Comparison of ENCODE assay signal across 9 mouse cellular contexts in genomic region chr10:77342842-77343241, GRCm38 (mm10).
DNase-seq lines count a peak whose midpoint lies in the region; ATAC-seq lines count a peak whose summit lies in the region.
"Had no signal": no experiment of that assay in that cellular context is flagged by ENCODE, and none has a peak within 500 bp of the region (broad histone marks: within the 10 kb centered on the region; RNA-seq: fewer than 3 reads in every experiment).

No protein-coding gene starts in this region.

- no peak overlapping the region for H3K4me2 ChIP-seq in hindbrain, embryonic 16.5 days (ENCODE audit: low read length)
- no peak overlapping the region for H3K4me2 ChIP-seq in hindbrain, embryonic 11.5 days (replicated peaks; ENCODE audit: low read depth, low read length)
- H3K4me2 ChIP-seq in kidney, embryonic 15.5 days = no peak overlapping the region
- H3K4me2 ChIP-seq: midbrain, embryonic 12.5 days had no signal

- no peaks in the 10 kb centered on the region for H3K27me3 ChIP-seq in hindbrain, embryonic 16.5 days (replicated peaks; ENCODE audit: control insufficient read depth, insufficient read depth, low read length)
- H3K27me3 ChIP-seq in hindbrain, embryonic 11.5 days (ENCODE audit: control insufficient read depth, insufficient read depth, low read length) = no peaks in the 10 kb centered on the region
- no peaks in the 10 kb centered on the region; the same call in 1 of the 2 replicates for H3K27me3 ChIP-seq in kidney, embryonic 15.5 days

- H3K9me3 ChIP-seq in hindbrain, embryonic 16.5 days (ENCODE audit: control insufficient read depth, low read length) = no peaks in the 10 kb centered on the region
- H3K9me3 ChIP-seq in hindbrain, embryonic 11.5 days (ENCODE audit: control insufficient read depth, low read length) = no peaks in the 10 kb centered on the region
- no peaks in the 10 kb centered on the region for H3K9me3 ChIP-seq in kidney, embryonic 15.5 days (replicated peaks)
- H3K9me3 ChIP-seq: midbrain, embryonic 12.5 days had no signal

- H3K4me3 ChIP-seq in hindbrain, embryonic 16.5 days (ENCODE audit: low read length) = no peak overlapping the region
- no peak overlapping the region for H3K4me3 ChIP-seq in hindbrain, embryonic 11.5 days (ENCODE audit: low read depth, low read length)
- no peak overlapping the region for H3K4me3 ChIP-seq in kidney, embryonic 15.5 days (replicated peaks)
- H3K4me3 ChIP-seq: midbrain, embryonic 12.5 days had no signal

- no peaks in the 10 kb centered on the region for H3K36me3 ChIP-seq in hindbrain, embryonic 16.5 days (ENCODE audit: control insufficient read depth, insufficient read depth, low read length)
- H3K36me3 ChIP-seq in hindbrain, embryonic 11.5 days (ENCODE audit: control insufficient read depth, insufficient read depth, low read length) = no peaks in the 10 kb centered on the region
- H3K36me3 ChIP-seq in kidney, embryonic 15.5 days = no peaks in the 10 kb centered on the region
- H3K36me3 ChIP-seq: midbrain, embryonic 12.5 days had no signal

- peak; percentile 54; the same call in 1 of the 2 replicates for ATAC-seq in hindbrain, embryonic 16.5 days
- ATAC-seq in hindbrain, embryonic 11.5 days (ENCODE audit: low FRiP score) = no peak
- no peak for ATAC-seq in kidney, embryonic 15.5 days (replicated peaks; ENCODE audit: low FRiP score)

- H3K4me1 ChIP-seq in hindbrain, embryonic 16.5 days (ENCODE audit: control insufficient read depth, insufficient read depth, low read depth, low read length) = peaks cover 13% of the 10 kb centered on the region
- H3K4me1 ChIP-seq in hindbrain, embryonic 11.5 days (replicated peaks; ENCODE audit: control insufficient read depth, insufficient read depth, low read length) = no peaks in the 10 kb centered on the region
- H3K4me1 ChIP-seq in kidney, embryonic 15.5 days = peaks cover 9% of the 10 kb centered on the region

- H3K9ac ChIP-seq in hindbrain, embryonic 16.5 days (ENCODE audit: low read depth, low read length) = no peak overlapping the region
- H3K9ac ChIP-seq in hindbrain, embryonic 11.5 days (ENCODE audit: low read depth, low read length) = no peak overlapping the region
- no peak overlapping the region for H3K9ac ChIP-seq in kidney, embryonic 15.5 days
- H3K9ac ChIP-seq: midbrain, embryonic 12.5 days had no signal

- intact Hi-C loops in left cerebral cortex, postnatal 36 days (cut with DNase I) = no loop called here

- 64% methylated on average over 3 of the region's 3 CpGs for WGBS in hindbrain, embryonic 16.5 days
- 73% methylated on average over 3 of the region's 3 CpGs for WGBS in hindbrain, embryonic 11.5 days
- 48% methylated on average over 3 of the region's 3 CpGs for WGBS in kidney, embryonic 15.5 days

- no peak overlapping the region for H3K27ac ChIP-seq in hindbrain, embryonic 16.5 days (ENCODE audit: low read depth, low read length)
- H3K27ac ChIP-seq in hindbrain, embryonic 11.5 days (ENCODE audit: low read depth, low read length) = no peak overlapping the region
- H3K27ac ChIP-seq in kidney, embryonic 15.5 days = no peak overlapping the region
- H3K27ac ChIP-seq: midbrain, embryonic 12.5 days had no signal

- no peak for DNase-seq in hindbrain, embryonic 11.5 days (ENCODE audit: low spot score)
- peak; percentile 82 to 87 for DNase-seq in cerebellum, adult 18-20 months
- DNase-seq in heart, adult 9 months (ENCODE audit: low spot score in 2 of 2) = peak; percentile 47 to 62
- DNase-seq in left cerebral cortex, postnatal 36 days (ENCODE audit: low spot score in 2 of 2) = peak; percentile 50
- no peak for DNase-seq in yolk sac, embryonic 10.5 days (ENCODE audit: low spot score)
- DNase-seq in thymus, postnatal 14 days = no peak

Comparison
In these comparisons a context has a peak if more than half of its experiments do, and no peak if none do; other contexts are left out.
1. DNase-seq: peak in cerebellum, adult 18-20 months (2 of 2), heart, adult 9 months (2 of 2) and left cerebral cortex, postnatal 36 days (2 of 2); none in hindbrain, embryonic 11.5 days (single experiment), yolk sac, embryonic 10.5 days (single experiment) and thymus, postnatal 14 days (single experiment).